Mouse (Mus musculus) Patski (cell line): ENCODE measurements around the gene Tor1a. TPM values are rescaled to one million over a fixed set of nuclear protein-coding genes. Genes with fewer than 3 reads are reported as not detected.

Source experiments
- ATAC-seq: fragments of 100-300 bp; one replicate; pipeline ENCODE4 v1.8.0; 2021
- CTCF ChIA-PET: fragments of 350-600 bp; sonication (Branson Sonifier 250); formaldehyde crosslinking; loops from one replicate; lab custom pipeline; 2022; ENCODE audit warnings: inconsistent platforms; lab: Charles Lee
- POLR2A ChIA-PET: fragments of 350-600 bp; sonication (Branson Sonifier 250); formaldehyde crosslinking; loops from one replicate; lab custom pipeline; 2022; ENCODE audit warnings: antibody characterized with exemption, inconsistent platforms; lab: Charles Lee
- DNase-seq: peaks from one replicate; pipeline ENCODE4 v3.0.0-alpha.2; 2011; ENCODE audit warnings: low read depth, low spot score
- H3K27me3 ChIP-seq: fragments of 371-371 bp; one replicate; pipeline ENCODE4 v1.5.1; 2021
- CTCF ChIP-seq: fragments of 100-300 bp; IDR thresholded peaks from one replicate; pipeline ENCODE4 v1.5.1; 2021
- in situ Hi-C: fragments of 300-500 bp; cut with MboI; formaldehyde crosslinking; loops from 3 replicates; pipeline ENCODE4 v1.11.1; 2018; ENCODE audit warnings: low pct_unique_long_range_greater_than_20kb, mixed read lengths
- polyA plus RNA-seq: library from polyadenylated mRNA; unstranded; gene quantifications from one replicate; pipeline ENCODE4 v1.2.3, GENCODE M21; 2021

The Tor1a gene
- polyA plus RNA-seq, 1 experiment from 2014 or later = 53.1 TPM

DNA sequence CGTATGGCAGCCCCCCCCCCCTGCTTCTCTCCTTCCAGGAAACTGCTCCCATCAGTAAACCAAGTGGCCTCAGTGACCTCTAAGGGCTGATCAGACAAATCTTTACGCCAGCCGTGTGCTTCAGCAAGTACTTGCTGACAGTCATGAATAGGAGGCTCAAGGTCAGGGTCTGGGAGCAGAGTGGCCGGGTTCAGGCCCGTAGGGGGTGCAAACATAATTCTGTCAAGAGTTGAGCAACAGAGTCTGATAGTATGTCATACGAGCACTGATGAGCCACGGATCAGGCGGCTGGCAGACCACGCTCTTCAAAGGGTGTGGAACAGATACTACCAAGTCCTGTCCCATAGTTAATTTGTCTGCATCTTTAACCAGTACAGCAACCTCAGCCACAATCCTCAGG is 22.5 kb upstream of the Tor1a start:
- in situ Hi-C loops = no loop called here
- POLR2A ChIA-PET = no interaction called here
- ATAC-seq = no peak
- no peak for TF ChIP-seq CTCF
- no peaks in the 10 kb centered on the region for H3K27me3 ChIP-seq
- CTCF ChIA-PET = no interaction called here
- DNase-seq = no peak

DNA sequence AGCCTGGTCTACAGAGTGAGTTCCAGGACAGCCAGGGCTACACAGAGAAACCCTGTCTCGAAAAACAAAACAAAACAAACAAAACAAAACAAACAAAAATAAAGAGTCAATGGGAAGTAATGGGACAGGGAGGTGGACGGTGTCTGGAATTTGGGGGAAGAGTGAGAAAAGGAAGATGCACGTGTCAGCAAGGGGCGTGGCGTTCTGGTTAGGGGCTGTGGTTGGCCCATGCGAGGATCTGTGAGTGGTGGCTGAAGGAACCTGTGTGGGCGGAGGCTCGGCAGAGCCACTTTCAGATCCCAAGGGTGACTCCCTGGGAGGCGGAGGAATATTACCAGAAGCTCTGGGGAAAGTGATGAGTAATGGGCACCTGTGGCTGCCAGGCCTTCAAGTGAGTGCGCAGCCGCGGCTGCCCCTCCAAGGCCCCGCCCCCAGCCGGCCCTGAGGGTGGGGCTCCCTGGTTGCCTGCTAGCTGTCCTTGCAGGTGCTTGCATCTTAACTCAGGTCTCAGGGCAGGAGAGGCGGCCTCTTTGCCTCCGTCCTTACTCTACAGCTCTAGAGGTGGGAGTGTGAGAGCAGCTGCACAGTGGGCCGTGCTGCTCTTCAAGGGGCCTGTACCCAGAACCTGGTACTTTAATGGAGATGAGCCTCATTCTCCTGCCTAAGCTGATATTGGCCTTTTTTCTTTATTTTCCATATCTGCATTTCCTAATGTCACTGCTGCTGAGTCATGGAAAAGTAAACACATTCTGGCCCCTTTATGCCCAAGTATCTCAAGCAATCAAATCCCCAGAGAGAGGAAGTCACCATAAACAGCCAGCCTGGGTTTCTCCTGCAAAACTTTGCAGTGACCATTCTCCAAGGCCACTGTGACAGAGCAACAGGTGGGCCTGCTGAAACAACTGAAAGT is 17.6 kb upstream of the Tor1a start:
- DNase-seq = no peak
- ChIA-PET CTCF (no interaction called here), POLR2A (no interaction called here)
- in situ Hi-C loops = no loop called here
- no peak for TF ChIP-seq CTCF
- H3K27me3 ChIP-seq = no peaks in the 10 kb centered on the region
- ATAC-seq = peak; percentile 5

DNA sequence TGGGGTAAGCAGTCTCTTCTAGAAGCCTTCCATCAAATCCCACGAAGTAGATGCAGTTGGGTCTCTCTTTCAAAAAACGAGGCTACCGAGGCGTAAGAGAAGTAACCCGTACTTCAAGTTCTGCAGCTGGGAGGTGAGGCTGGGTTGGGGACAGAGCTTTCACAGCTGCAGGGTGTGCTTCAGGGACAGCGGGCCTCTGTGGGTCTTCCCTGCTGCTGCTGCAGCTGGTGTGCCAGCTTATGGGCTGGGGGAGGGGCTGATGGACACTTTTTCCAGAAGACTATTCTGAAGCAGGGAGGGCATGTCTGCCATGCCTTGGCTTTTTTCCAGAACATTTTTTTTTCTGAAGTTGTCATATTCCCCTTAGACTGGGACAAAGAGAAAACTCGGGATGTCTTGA is 15.3 kb upstream of the Tor1a start:
- no peaks in the 10 kb centered on the region for H3K27me3 ChIP-seq
- ATAC-seq (no peak), DNase-seq (no peak)
- POLR2A ChIA-PET = interaction anchor here (1.6 kb wide), 1 partner anchor 13 kb away, joined by 3 read pairs; no protein-coding TSS in a partner anchor
- TF ChIP-seq CTCF = no peak
- CTCF ChIA-PET = no interaction called here
- in situ Hi-C loops = no loop called here

DNA sequence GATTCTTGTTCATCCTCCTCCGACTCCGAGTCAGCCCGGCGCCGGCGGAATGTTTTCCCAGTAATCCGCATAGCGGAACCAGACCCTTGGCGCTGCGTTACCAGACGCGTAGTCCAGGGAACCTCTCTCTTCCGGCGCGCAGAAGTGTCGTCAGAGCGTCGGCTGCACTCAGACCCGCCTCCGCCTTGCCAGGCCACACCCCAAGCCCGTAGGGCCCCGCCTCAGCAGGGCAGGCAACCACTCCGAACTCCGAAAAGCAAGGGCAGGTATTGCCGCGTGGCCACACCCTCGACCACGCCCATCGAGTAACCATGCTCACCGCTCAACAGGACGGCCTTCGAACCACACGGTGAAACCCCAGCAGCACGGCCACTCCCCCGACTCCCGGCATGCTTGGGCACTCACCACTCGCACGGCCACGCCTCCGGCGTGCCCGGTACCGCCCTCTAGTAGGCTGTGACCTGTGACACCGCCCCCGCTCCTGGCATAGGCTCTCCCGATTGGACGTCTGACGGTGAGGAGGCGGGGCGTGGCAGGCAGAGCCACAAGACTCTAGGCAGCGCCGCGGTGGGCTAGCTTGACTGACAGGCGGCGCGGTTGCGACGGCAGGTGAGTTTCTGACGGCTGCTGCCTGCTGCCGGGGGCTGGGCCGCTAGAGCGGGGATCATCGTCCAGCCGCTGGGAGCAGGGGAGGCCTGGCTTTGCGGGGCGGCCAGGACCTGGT is 14.2 kb upstream of the Tor1a start, which contains the start of the genes BC005624 and Usp20:
Gene BC005624 (minus strand): TSS at position 412 of the 724 bp plus-strand sequence.
Gene Usp20 (plus strand): TSS at position 490 of the 724 bp plus-strand sequence.
- peak; percentile 92 for ATAC-seq
- in situ Hi-C loops = no loop called here
- ChIA-PET CTCF (no interaction called here), POLR2A (interaction anchor here (1.6 kb wide), 1 partner anchor 14 kb away, joined by 3 read pairs; no protein-coding TSS in a partner anchor)
- H3K27me3 ChIP-seq = no peaks in the 10 kb centered on the region
- TF ChIP-seq CTCF = no peak
- peak; percentile 99 for DNase-seq

DNA sequence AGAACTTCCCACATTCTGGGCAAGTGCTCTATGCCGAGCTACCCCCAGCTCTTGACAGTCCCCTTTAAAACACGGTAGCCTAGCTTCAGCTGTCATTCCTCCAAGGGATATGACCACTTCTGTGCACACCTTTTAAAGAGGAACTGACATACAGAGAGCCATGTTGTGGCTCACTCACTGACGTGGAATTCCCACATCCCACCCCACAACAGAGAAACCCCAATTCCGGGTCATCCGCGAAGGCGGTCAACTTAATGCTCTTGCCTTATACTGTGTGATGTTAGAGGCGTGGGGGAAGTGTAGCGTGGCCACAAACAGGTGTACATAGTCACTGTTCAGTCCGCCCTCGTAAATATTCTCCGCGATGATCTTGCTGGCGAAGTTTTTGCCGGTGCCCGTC is 907 bp downstream of the Tor1a start:
- no peak for DNase-seq
- ChIA-PET POLR2A (no interaction called here), CTCF (interaction anchor here (1.0 to 1.2 kb wide), 2 partner anchors 9 to 12 kb away, joined by 3 read pairs; no protein-coding TSS in a partner anchor)
- in situ Hi-C loops = loop anchor here (5.0 kb wide), 1 partner anchor 185 kb away; the partner anchor contains the start of gene Gpr107
- no peak for ATAC-seq
- no peak for TF ChIP-seq CTCF
- no peaks in the 10 kb centered on the region for H3K27me3 ChIP-seq

DNA sequence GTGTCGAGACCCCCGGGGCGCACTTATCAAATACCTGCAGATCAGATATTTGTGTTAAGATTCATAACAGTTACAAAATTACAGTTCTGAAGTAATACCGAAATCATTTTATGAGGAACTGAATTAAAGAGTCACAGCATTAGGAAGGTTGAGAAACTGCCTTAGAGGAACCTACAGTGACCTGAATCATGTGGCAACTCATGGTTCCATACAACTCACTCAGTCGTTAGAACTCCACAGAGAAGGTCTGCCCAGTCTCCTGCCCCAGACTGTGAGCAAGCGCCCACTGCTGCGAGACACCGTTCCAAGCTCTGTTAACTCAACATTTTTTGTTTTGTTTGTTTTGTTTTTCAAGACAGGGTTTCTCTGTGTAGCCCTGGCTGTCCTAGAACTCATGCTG is 2.1 kb downstream of the Tor1a start:
- in situ Hi-C loops = loop anchor here (5.0 kb wide), 1 partner anchor 187 kb away; the partner anchor contains the start of gene Gpr107
- ATAC-seq (no peak), DNase-seq (no peak)
- TF ChIP-seq CTCF = no peak
- ChIA-PET POLR2A (no interaction called here), CTCF (no interaction called here)
- H3K27me3 ChIP-seq = no peaks in the 10 kb centered on the region

DNA sequence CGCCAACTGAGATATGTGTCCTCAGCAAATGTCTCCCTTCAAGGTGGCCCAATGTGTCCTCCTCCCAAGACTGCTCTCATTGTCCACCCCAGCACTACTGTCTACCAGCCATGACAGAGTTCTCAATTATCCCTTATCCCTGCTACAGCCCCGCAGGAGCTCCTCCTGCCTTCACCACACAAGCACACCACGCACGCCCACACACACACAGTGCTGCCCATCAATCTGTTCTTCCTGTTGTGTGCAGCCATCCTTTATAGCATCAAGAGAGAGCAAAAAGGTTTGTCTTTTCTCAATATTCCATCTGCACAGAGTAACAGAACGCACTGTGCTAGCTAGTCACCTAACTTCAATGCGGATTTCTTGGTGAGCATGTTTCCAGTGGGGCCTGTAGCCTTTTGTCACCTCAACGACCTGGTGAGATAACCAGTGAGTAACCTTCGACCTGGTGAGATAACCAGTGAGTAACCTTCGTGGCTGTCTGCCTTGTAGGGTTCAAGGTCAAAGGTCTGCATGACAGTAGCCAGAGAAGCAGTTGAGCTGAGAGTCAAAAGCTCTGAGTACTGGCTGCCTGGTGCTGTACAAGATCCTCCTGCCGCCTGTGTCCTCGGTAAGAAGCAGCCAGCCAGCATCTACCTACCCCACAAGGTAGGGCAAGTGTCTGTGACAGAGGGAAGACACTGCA is 5.0 kb downstream of the Tor1a start:
- DNase-seq = no peak

DNA sequence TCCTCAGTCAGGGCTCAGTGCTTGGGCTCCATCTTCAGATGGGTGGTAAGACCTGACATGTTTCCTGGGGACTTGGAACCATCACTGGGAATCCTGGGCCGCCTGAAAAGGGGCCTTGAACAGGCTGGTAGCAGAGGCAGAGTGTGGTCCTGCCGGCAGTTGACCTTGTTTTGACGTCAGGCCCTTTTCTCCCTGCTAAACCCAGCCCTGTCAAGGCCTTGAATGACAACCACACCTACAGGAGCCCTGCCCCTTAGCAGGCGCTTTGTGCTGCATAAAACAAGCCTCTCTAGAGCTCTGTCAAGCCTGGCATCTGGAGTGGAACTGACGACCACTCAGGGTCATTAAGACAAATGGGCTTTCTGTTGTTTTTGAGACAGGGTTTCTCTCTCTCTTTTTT is 7.9 kb downstream of the Tor1a start:
- DNase-seq (no peak), ATAC-seq (no peak)
- POLR2A ChIA-PET = no interaction called here

More for the DNA sequence above, 5.0 kb downstream of the Tor1a start:
- TF ChIP-seq CTCF = no peak
- ATAC-seq = no peak
- in situ Hi-C loops = no loop called here
- CTCF ChIA-PET = no interaction called here
- POLR2A ChIA-PET = interaction anchor here (1.0 kb wide), 1 partner anchor 10 kb away, joined by 3 read pairs; the partner anchor contains the start of gene Tor1b
- no peaks in the 10 kb centered on the region for H3K27me3 ChIP-seq

DNA sequence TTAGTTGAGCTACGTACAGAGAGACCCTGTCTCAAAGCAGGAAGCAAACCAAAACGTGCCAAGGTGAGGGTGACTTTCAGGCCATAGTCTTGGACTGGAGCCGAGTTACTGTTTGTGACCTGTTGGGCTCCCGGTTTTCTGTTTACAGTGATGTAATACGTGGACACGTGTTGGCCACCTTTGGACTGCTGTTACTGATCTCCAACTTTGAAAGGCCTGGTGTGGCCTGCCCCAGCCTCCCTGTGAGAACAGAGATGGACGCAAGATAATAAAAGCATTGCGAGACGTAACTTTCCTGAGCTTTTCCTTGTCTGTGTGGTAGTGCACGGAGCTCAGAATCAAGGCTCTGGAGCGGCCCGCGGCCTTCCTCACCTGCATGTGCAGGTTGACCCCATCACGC is 9.0 kb downstream of the Tor1a start:
- ATAC-seq = no peak
- in situ Hi-C loops = no loop called here
- POLR2A ChIA-PET = no interaction called here
- no peak for DNase-seq
- no peaks in the 10 kb centered on the region for H3K27me3 ChIP-seq
- CTCF ChIA-PET = interaction anchor here (1.0 kb wide), 1 partner anchor 24 kb away, joined by 4 read pairs; no protein-coding TSS in a partner anchor
- no peak for TF ChIP-seq CTCF

More for the DNA sequence above, 7.9 kb downstream of the Tor1a start:
- TF ChIP-seq CTCF = no peak
- H3K27me3 ChIP-seq = no peaks in the 10 kb centered on the region
- in situ Hi-C loops = no loop called here
- CTCF ChIA-PET = no interaction called here

DNA sequence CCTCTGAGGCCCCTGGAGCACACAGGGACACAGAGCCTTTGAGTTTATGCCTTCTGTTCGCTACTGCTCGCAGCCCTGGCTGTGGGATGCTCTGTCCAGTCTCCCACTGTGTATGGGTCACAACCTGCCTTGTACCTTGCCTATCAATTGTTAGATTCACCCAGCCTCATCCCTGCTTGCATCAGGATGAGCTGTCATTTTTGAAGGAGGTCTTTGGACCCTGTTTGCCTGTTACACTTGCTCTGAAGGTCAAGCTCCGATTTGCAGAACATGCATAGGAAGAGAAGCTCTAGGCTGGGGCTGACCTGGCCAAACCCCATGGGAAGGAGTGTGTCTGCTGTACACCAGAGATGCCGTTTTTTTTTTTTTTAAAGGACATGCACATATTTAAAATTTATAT is 10.2 kb downstream of the Tor1a start:
- DNase-seq = no peak

More for the DNA sequence above, 10.2 kb downstream of the Tor1a start:
- CTCF ChIA-PET = interaction anchor here (1.0 kb wide), 1 partner anchor 10 kb away, joined by 3 read pairs; no protein-coding TSS in a partner anchor
- no peak for ATAC-seq
- no peaks in the 10 kb centered on the region for H3K27me3 ChIP-seq
- in situ Hi-C loops = no loop called here
- no peak for TF ChIP-seq CTCF
- POLR2A ChIA-PET = no interaction called here
